Mouse (Mus musculus) intestine, embryonic 14.5 days (tissue): ENCODE measurements at regions not wholly inside any gene's neighbourhood (a gene's known extent, or its start where the extent isn't known, plus 50 kb on each side); places are given as distances from the start of the nearest gene placed in this dataset.

Source experiments
- ATAC-seq: fragments of 200-750 bp; cut with Nextera tagmentation; replicated peaks from 2 replicates; pipeline ENCODE4 v1.8.0; 2017; ENCODE audit warnings: low read depth, moderate number of reproducible peaks, moderate TSS enrichment, moderate library complexity; ENCODE audit not compliant: low FRiP score, low TSS enrichment
- DNase-seq: peaks from one replicate; pipeline ENCODE4 v3.0.0-alpha.2; 2018; ENCODE audit warnings: low spot score
- H3K27ac ChIP-seq: fragments of 300-500 bp; sonication (generic); 2 replicates; pipeline ENCODE4 v1.5.1; 2014; ENCODE audit warnings: low read depth, mild to moderate bottlenecking, control low read depth
- H3K27me3 ChIP-seq: fragments of 300-500 bp; sonication (generic); replicated peaks from 2 replicates; pipeline ENCODE4 v1.6.1; 2014; ENCODE audit warnings: low read length, control low read depth; ENCODE audit not compliant: control insufficient read depth, insufficient read depth
- H3K36me3 ChIP-seq: fragments of 300-500 bp; sonication (generic); 2 replicates; pipeline ENCODE4 v1.6.1; 2014; ENCODE audit warnings: low read length, control low read depth; ENCODE audit not compliant: control insufficient read depth, insufficient read depth
- H3K4me1 ChIP-seq: fragments of 300-500 bp; sonication (generic); replicated peaks from 2 replicates; pipeline ENCODE4 v1.6.1; 2014; ENCODE audit warnings: low read length, control low read depth, mixed read lengths; ENCODE audit not compliant: control insufficient read depth, insufficient read depth
- H3K4me2 ChIP-seq: fragments of 300-500 bp; sonication (generic); 2 replicates; pipeline ENCODE4 v1.6.1; 2014; ENCODE audit warnings: low read length
- H3K4me3 ChIP-seq: fragments of 300-500 bp; sonication (generic); 2 replicates; pipeline ENCODE4 v1.5.1; 2014; ENCODE audit warnings: low read depth, low read length, control low read depth, mixed read lengths
- H3K9ac ChIP-seq: fragments of 300-500 bp; sonication (generic); 2 replicates; pipeline ENCODE4 v1.6.1; 2014; ENCODE audit warnings: mild to moderate bottlenecking, low read length
- H3K9me3 ChIP-seq: fragments of 300-500 bp; sonication (generic); 2 replicates; pipeline ENCODE4 v1.6.1; 2016; ENCODE audit warnings: low read length, control low read depth; ENCODE audit not compliant: control insufficient read depth
- WGBS: fragments of 180-500 bp; shearing (Covaris S2); extraction: QIAGEN DNeasy Blood & Tissue Kit; methylation state at CpG from one replicate; pipeline ENCODE4 v1.1.7; 2014; 5-methylcytosine and 5-hydroxymethylcytosine counted together

DNA sequence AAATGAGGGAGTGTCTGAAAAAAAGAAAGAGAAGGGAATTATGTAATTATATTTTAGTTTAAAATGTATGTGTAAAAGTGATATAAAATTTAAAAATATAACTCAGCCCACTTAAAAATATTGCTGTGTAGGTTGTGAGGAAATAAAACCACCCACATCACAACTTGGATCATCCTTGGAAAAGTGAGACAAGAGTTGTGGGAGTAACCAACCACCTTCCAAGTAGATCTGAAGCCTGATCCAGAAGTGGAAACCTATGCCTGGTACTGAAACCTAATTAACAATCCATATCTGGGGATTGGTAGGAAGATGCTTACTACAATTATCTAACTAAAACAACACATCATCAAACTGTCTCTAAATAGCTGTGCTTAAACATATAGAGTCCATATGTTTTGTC lies 743.1 kb downstream of the Stim2 start:
- Histone ChIP-seq H3K9ac (no peak overlapping the region), H3K4me2 (no peak overlapping the region), H3K27ac (no peak overlapping the region), H3K4me3 (no peak overlapping the region), H3K9me3 (no peaks in the 10 kb centered on the region), H3K27me3 (no peaks in the 10 kb centered on the region), H3K36me3 (no peaks in the 10 kb centered on the region), H3K4me1 (no peaks in the 10 kb centered on the region)
- ATAC-seq (no peak), DNase-seq (no peak)

DNA sequence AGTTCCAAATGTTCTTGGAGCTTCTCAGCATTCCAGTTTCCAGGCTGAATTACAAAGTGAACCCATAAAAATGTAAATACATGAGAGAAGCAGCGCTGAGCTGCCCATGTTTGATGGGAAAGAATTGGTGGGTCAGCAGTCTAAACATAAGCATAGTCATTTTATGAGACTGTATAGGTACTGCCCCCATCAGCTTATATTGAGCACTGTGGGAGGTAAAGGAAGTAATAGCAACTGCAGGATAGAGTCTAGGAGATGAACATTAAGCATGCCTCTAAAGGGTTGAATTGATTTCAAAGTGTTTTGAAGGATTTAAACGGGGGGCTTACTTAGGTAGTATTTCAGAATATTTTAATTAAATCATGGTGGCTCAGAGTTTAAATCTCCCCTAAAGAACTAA lies 748.7 kb downstream of the Stim2 start:
- WGBS: 50% methylated on average over 2 of the region's 2 CpGs

DNA sequence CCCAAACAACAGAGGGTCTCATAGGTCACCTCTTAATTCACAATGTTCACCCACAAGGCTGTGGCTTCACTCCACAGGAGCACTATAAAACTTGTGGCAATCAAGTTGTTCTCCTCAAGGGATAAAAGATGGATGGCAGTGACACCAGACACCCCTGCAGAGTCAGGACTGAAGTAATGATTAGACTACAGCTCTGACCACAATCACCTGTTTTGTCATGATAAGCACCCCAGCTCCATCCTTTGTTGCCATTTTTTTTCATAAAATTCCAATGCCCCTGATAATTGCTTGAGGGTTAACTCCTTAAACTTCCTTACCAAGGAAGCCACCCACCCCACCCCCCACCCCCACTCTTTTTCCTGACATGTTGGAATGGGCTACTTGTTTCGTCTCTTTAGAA lies 755.1 kb downstream of the Stim2 start:
- Histone ChIP-seq H3K4me1 (no peaks in the 10 kb centered on the region), H3K27ac (no peak overlapping the region), H3K36me3 (no peaks in the 10 kb centered on the region), H3K27me3 (no peaks in the 10 kb centered on the region), H3K9ac (no peak overlapping the region), H3K4me3 (no peak overlapping the region), H3K4me2 (no peak overlapping the region), H3K9me3 (no peaks in the 10 kb centered on the region)
- DNase-seq: no peak
- ATAC-seq: no peak
- WGBS: 54% methylated on average over 1 of the region's 1 CpGs

More for the DNA sequence above, 748.7 kb downstream of the Stim2 start:
- no peak for DNase-seq
- no peak overlapping the region for H3K4me3 ChIP-seq
- H3K4me2 ChIP-seq: no peak overlapping the region
- ATAC-seq: no peak
- H3K4me1 ChIP-seq: no peaks in the 10 kb centered on the region
- no peak overlapping the region for H3K9ac ChIP-seq
- no peaks in the 10 kb centered on the region for H3K27me3 ChIP-seq
- H3K9me3 ChIP-seq: no peaks in the 10 kb centered on the region
- H3K36me3 ChIP-seq: no peaks in the 10 kb centered on the region
- H3K27ac ChIP-seq: no peak overlapping the region

DNA sequence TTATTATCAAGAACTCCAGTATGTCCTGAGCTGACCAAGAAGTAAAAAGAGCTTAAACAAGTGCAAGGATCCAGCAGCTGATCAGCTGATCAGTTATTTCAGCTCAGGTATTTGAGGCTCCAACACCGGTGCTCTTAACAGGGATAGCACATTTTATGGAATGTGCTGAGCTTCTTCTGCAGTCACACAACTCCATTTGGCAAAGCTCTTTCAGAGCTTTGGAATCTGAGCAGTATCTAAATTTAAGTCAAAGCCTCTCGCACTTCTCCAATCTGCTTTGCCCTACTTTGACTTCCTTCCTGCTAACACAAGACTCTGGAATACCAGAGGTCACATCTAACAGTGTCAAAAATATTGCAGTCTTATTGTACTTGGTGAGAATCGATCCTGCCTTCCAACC lies 761.4 kb downstream of the Stim2 start:
- H3K27ac ChIP-seq: no peak overlapping the region
- no peak for ATAC-seq
- H3K4me1 ChIP-seq: no peaks in the 10 kb centered on the region
- no peak overlapping the region for H3K9ac ChIP-seq
- no peaks in the 10 kb centered on the region for H3K36me3 ChIP-seq
- no peaks in the 10 kb centered on the region for H3K27me3 ChIP-seq
- no peaks in the 10 kb centered on the region for H3K9me3 ChIP-seq
- WGBS: 81% methylated on average over 3 of the region's 3 CpGs
- no peak for DNase-seq
- H3K4me3 ChIP-seq: no peak overlapping the region
- no peak overlapping the region for H3K4me2 ChIP-seq

DNA sequence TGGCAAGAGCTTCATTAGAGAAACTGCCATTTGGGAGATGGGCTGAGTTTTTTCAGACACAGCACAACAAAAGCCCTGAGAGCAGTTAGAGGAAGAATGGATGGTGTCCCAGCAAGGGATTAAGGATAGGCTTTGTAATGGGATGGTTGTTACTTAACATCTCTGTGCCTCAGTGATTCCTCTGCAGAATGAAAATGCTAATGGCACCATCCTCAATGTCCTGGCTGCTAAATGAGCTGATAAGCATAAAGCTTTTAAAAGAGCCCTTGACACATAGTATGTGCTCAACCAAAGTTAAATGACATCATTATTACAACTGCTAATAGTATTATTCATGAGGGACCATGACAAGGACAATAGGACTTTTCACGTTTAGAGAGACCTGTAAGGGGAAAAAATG lies 764.7 kb downstream of the Stim2 start:
- WGBS: 77% methylated on average over 1 of the region's 1 CpGs
- Histone ChIP-seq H3K9ac (no peak overlapping the region), H3K9me3 (no peaks in the 10 kb centered on the region), H3K4me2 (no peak overlapping the region), H3K36me3 (no peaks in the 10 kb centered on the region), H3K27ac (no peak overlapping the region), H3K4me3 (no peak overlapping the region), H3K27me3 (no peaks in the 10 kb centered on the region), H3K4me1 (no peaks in the 10 kb centered on the region)
- DNase-seq (no peak), ATAC-seq (no peak)

DNA sequence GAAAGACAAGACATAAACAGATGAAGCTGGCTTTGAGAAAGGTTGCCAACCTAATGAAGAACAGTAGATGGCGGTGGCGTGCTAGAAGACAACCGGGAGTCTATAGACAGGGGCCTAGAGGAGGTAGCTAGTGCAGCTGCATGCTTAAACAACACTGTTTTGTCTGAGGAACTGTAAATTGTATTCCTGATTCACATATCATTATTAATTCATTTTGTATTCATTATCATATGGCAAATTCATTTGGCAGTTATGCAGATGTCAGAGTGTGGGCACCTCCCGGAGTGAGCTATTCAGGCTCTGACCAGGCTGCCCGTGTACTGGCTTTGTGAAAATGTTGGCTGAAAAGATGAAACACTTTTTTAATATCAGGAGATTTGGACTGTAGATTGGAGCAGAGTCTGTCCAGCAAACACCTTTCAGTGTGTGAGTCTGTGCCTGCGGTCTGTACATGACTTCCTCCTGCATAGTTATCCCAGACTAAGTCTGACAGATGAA lies 798.7 kb downstream of the Stim2 start:
- Histone ChIP-seq H3K27ac (no peak overlapping the region), H3K9me3 (no peaks in the 10 kb centered on the region), H3K27me3 (no peaks in the 10 kb centered on the region), H3K4me3 (no peak overlapping the region), H3K4me1 (peaks cover 8% of the 10 kb centered on the region; the same call in 1 of the 2 replicates), H3K4me2 (no peak overlapping the region), H3K9ac (no peak overlapping the region), H3K36me3 (no peaks in the 10 kb centered on the region)
- DNase-seq (peak; percentile 67), ATAC-seq (peak; percentile 78; the same call in 1 of the 2 replicates)
- 30% methylated on average over 6 of the region's 6 CpGs for WGBS

DNA sequence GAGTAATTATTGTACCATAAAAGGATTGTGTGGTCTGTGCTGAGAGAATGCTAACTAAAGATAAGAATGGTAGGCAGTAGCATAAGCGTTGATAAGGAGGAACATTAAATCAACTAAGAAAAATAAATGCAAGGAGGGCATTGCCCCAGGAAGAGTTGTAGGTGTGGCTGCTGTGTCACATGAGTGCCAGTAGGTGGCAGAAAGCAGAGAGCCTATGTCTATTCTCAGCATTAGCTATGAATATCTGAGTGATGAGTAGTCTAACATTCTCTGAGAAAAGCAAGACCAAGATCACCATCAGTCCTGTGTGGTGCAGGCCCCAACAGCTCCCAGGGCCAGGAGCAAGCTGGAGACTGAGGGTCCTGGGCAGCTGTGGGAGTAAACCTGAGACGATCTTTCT lies 828.8 kb downstream of the Stim2 start:
- H3K4me3 ChIP-seq: no peak overlapping the region
- no peak overlapping the region for H3K4me2 ChIP-seq
- no peak for DNase-seq
- H3K4me1 ChIP-seq: no peaks in the 10 kb centered on the region
- H3K9me3 ChIP-seq: no peaks in the 10 kb centered on the region
- 82% methylated on average over 2 of the region's 2 CpGs for WGBS
- no peak overlapping the region for H3K9ac ChIP-seq
- no peaks in the 10 kb centered on the region for H3K27me3 ChIP-seq
- no peak for ATAC-seq
- H3K27ac ChIP-seq: no peak overlapping the region
- no peaks in the 10 kb centered on the region for H3K36me3 ChIP-seq
